In genomic region chr14:60015891-60016290, GRCm38 (mm10) we compare ENCODE assay signal across 7 mouse cellular contexts.
DNase-seq lines count a peak whose midpoint lies in the region; ATAC-seq and TF ChIP-seq lines count a peak whose summit lies in the region.

No protein-coding gene starts in this region.

- no peaks in the 10 kb centered on the region for H3K27me3 ChIP-seq in intestine, postnatal 0 days (replicated peaks; ENCODE audit: control insufficient read depth, insufficient read depth, low read length)
- no peaks in the 10 kb centered on the region for H3K27me3 ChIP-seq in midbrain, embryonic 12.5 days

- no peak overlapping the region for H3K9ac ChIP-seq in intestine, postnatal 0 days (ENCODE audit: low read depth, low read length)
- H3K9ac ChIP-seq in midbrain, embryonic 12.5 days (replicated peaks), result no peak overlapping the region

- no peak overlapping the region for H3K27ac ChIP-seq in gastrocnemius, adult 2 months
- H3K27ac ChIP-seq in intestine, postnatal 0 days (ENCODE audit: low read depth, low read length), result no peak overlapping the region
- no peak overlapping the region for H3K27ac ChIP-seq in midbrain, embryonic 12.5 days (replicated peaks)

- ATAC-seq in intestine, postnatal 0 days, result peak; percentile 59; the same call in 1 of the 2 replicates
- ATAC-seq in midbrain, embryonic 12.5 days (ENCODE audit: low FRiP score, low read depth), result peak; percentile 76; the same call in 1 of the 2 replicates

- no peaks in the 10 kb centered on the region for H3K9me3 ChIP-seq in intestine, postnatal 0 days (ENCODE audit: control insufficient read depth)
- no peaks in the 10 kb centered on the region for H3K9me3 ChIP-seq in midbrain, embryonic 12.5 days

- no peaks in the 10 kb centered on the region for H3K4me1 ChIP-seq in intestine, postnatal 0 days (replicated peaks; ENCODE audit: control insufficient read depth, insufficient read depth, low read length)
- no peaks in the 10 kb centered on the region for H3K4me1 ChIP-seq in midbrain, embryonic 12.5 days

- intact Hi-C loops in gastrocnemius, adult 2 months (cut with DNase I), result loop anchor here (1.0 to 10.0 kb wide), 3 partner anchors 74 to 410 kb away; no protein-coding TSS in a partner anchor
- intact Hi-C loops in left cerebral cortex, postnatal 25 days (cut with DNase I), result loop anchor here (1.0 kb wide), 1 partner anchor 411 kb away; no protein-coding TSS in a partner anchor

- H3K36me3 ChIP-seq in intestine, postnatal 0 days (ENCODE audit: control insufficient read depth, insufficient read depth), result no peaks in the 10 kb centered on the region
- H3K36me3 ChIP-seq in midbrain, embryonic 12.5 days, result no peaks in the 10 kb centered on the region

- peak; percentile 65 for DNase-seq in adipocyte (ENCODE audit: low spot score)
- peak; percentile 81 to 88 for DNase-seq in cerebellum, postnatal 25 days
- peak; percentile 83 for DNase-seq in gastrocnemius, adult 2 months
- DNase-seq in left cerebral cortex, postnatal 25 days (ENCODE audit: low spot score in 2 of 2), result peak; percentile 81 to 87
- DNase-seq in spleen, adult 18-20 months, result peak; percentile 24 to 64

- peak; percentile 86 for TF ChIP-seq CTCF in gastrocnemius, adult 2 months (IDR thresholded peaks at IDR 0.05)
- peak; percentile 98 for TF ChIP-seq CTCF in intestine, postnatal 0 days (IDR thresholded peaks at IDR 0.05; ENCODE audit: low read depth)

- no peak overlapping the region for H3K4me3 ChIP-seq in gastrocnemius, adult 2 months
- no peak overlapping the region for H3K4me3 ChIP-seq in intestine, postnatal 0 days (ENCODE audit: low read depth, low read length)
- H3K4me3 ChIP-seq in midbrain, embryonic 12.5 days, result no peak overlapping the region

- H3K4me2 ChIP-seq in intestine, postnatal 0 days (replicated peaks; ENCODE audit: low read depth), result no peak overlapping the region
- H3K4me2 ChIP-seq in midbrain, embryonic 12.5 days (replicated peaks), result no peak overlapping the region

- WGBS in intestine, postnatal 0 days, result 29% methylated on average over 4 of the region's 4 CpGs
- WGBS in midbrain, embryonic 12.5 days, result 31% methylated on average over 4 of the region's 4 CpGs
